Mouse (Mus musculus): Measurements from ENCODE around the gene Ankrd45. TPM values are rescaled to one million over a fixed set of nuclear protein-coding genes. Genes with fewer than 3 reads are reported as not detected.

Gene Ankrd45
- total and polyA plus RNA-seq, 3 experiments = 0.23 TPM; not detected in 2

DNA sequence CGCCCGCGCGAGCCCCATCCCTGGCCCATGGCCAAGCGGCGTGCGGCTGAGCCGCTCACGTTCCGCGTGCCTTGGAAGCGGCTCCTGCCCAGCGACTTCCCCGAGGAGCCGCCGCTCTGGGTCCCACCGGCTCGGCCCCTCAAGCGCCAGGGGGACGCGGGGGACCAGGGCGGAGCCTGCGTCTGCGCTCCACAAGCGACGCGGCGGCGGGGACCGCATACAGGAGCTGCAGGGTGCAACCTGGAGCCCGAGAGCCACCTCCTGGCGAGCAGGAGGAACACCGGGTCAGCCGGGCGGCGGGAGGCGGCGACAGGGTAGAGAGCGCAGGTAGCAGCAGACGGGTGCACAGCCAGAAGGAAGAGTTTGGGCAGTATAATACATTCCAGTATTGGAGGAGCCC is 28.2 kb downstream of the Ankrd45 start:
- H3K4me3 ChIP-seq (replicated peaks in 1 of 3; ENCODE audit: low read depth in 2 of 3, low read length in 2 of 3, poor library complexity in 1 of 3) = peak overlapping the region in 1 of 3 experiments; percentile 45
- peak overlapping the region; percentile 67 for H3K4me2 ChIP-seq (ENCODE audit: insufficient read depth, low read depth, poor library complexity, severe bottlenecking)
- peak; percentile 27 for DNase-seq (ENCODE audit: extremely low read depth)
- H3K4me1 ChIP-seq (ENCODE audit: control insufficient read depth in 1 of 2, insufficient read depth in 2 of 2) = no peaks in the 10 kb centered on the region
- dilution Hi-C loops (cut with MboI; ENCODE audit: extremely low pct_ligation_motif_present, extremely low pct_unique_long_range_greater_than_20kb, low sequenced_read_pairs) (no loop called here), in situ Hi-C loops (cut with MboI; ENCODE audit: low pct_ligation_motif_present, low pct_unique_long_range_greater_than_20kb, low sequenced_read_pairs) (no loop called here)
- H3K36me3 ChIP-seq (replicated peaks in 1 of 2; ENCODE audit: control insufficient read depth in 1 of 2, insufficient read depth in 1 of 2, low read length in 1 of 2) = no peaks in the 10 kb centered on the region
- H3K27ac ChIP-seq (ENCODE audit: insufficient read depth, low read depth) = no peak overlapping the region
- H3K9ac ChIP-seq (ENCODE audit: insufficient read depth, low read depth) = no peak overlapping the region
- H3K9me3 ChIP-seq (replicated peaks; ENCODE audit: low read length) = no peaks in the 10 kb centered on the region
- H3K79me2 ChIP-seq (replicated peaks; ENCODE audit: control insufficient read depth, extremely low read depth, insufficient read depth, poor library complexity, severe bottlenecking) = no peaks in the 10 kb centered on the region
- peaks cover 10% of the 10 kb centered on the region for H3K27me3 ChIP-seq (replicated peaks)
- TF ChIP-seq SIN3A (IDR thresholded peaks at IDR 0.05; ENCODE audit: low read length) (no peak), IRF4 (IDR thresholded peaks at IDR 0.05; ENCODE audit: low read depth, low read length) (peak; percentile 17; the same call in 1 of the 2 replicates), NRF1 (IDR thresholded peaks at IDR 0.05; ENCODE audit: low read depth, low read length) (peak; percentile 69), SMC3 (IDR thresholded peaks at IDR 0.05; ENCODE audit: low read depth, low read length) (peak; percentile 74), CTCF (conservative IDR thresholded peaks at IDR 0.05 in 1 of 2, IDR thresholded peaks at IDR 0.05 in 1 of 2; ENCODE audit: low read depth in 2 of 2, low read length in 2 of 2) (peak in 1 of 2 experiments; percentile 80; a peak in 2 of 4 replicates), RAD21 (IDR thresholded peaks at IDR 0.05; ENCODE audit: low read depth, low read length) (peak; percentile 81), E2F4 (IDR thresholded peaks at IDR 0.05; ENCODE audit: insufficient replicate concordance, low read depth, low read length) (no peak)

DNA sequence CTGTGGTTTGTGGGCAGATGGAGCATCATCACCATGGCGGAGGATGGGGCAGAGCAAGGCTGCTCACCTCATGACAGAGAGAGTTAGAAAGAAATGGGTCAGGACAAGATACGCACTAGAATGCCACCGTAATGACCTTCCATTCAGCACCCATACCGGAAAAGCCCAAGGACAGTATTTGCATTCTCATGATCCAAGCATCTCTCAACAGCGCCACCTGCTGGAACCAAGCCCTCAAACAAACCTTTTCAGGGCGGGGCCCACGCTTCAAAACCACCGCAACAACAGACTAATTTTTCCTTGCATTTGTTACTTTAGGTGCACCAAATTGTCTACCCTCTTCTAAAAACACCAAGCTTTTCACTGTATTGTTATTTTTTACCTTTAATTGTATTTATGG is 38.2 kb downstream of the Ankrd45 start:
- in situ Hi-C loops (cut with MboI; ENCODE audit: low pct_ligation_motif_present, low pct_unique_long_range_greater_than_20kb, low sequenced_read_pairs) (loop anchor here (25.0 kb wide), 2 partner anchors 243 to 318 kb away; no protein-coding TSS in a partner anchor), dilution Hi-C loops (cut with MboI; ENCODE audit: extremely low pct_ligation_motif_present, extremely low pct_unique_long_range_greater_than_20kb, low sequenced_read_pairs) (no loop called here)
- H3K4me1 ChIP-seq (ENCODE audit: control insufficient read depth in 1 of 2, insufficient read depth in 2 of 2) = peaks cover 3 to 5% of the 10 kb centered on the region in 2 experiments; a peak in 2 of 4 replicates
- H3K9ac ChIP-seq (ENCODE audit: insufficient read depth, low read depth) = no peak overlapping the region
- H3K4me3 ChIP-seq (replicated peaks in 1 of 3; ENCODE audit: low read depth in 2 of 3, low read length in 2 of 3, poor library complexity in 1 of 3) = no peak overlapping the region
- TF ChIP-seq RAD21 (IDR thresholded peaks at IDR 0.05; ENCODE audit: low read depth, low read length) (peak; percentile 26), MAX (IDR thresholded peaks at IDR 0.05; ENCODE audit: low read length) (no peak), CTCF (conservative IDR thresholded peaks at IDR 0.05 in 1 of 2, IDR thresholded peaks at IDR 0.05 in 1 of 2; ENCODE audit: low read depth in 2 of 2, low read length in 2 of 2) (peak; percentile 55 to 68), NRF1 (IDR thresholded peaks at IDR 0.05; ENCODE audit: low read depth, low read length) (no peak), JUN (IDR thresholded peaks at IDR 0.05; ENCODE audit: insufficient read depth, low read depth, low read length) (no peak), SMC3 (IDR thresholded peaks at IDR 0.05; ENCODE audit: low read depth, low read length) (peak; percentile 25)
- no peaks in the 10 kb centered on the region for H3K27me3 ChIP-seq (replicated peaks)
- no peaks in the 10 kb centered on the region for H3K79me2 ChIP-seq (replicated peaks; ENCODE audit: control insufficient read depth, extremely low read depth, insufficient read depth, poor library complexity, severe bottlenecking)
- peaks cover 4% of the 10 kb centered on the region for H3K9me3 ChIP-seq (replicated peaks; ENCODE audit: low read length)
- no peak overlapping the region for H3K27ac ChIP-seq (ENCODE audit: insufficient read depth, low read depth)
- no peak overlapping the region for H3K4me2 ChIP-seq (ENCODE audit: insufficient read depth, low read depth, poor library complexity, severe bottlenecking)
- DNase-seq (ENCODE audit: extremely low read depth) = peak; percentile 65
- no peaks in the 10 kb centered on the region for H3K36me3 ChIP-seq (replicated peaks in 1 of 2; ENCODE audit: control insufficient read depth in 1 of 2, insufficient read depth in 1 of 2, low read length in 1 of 2)

DNA sequence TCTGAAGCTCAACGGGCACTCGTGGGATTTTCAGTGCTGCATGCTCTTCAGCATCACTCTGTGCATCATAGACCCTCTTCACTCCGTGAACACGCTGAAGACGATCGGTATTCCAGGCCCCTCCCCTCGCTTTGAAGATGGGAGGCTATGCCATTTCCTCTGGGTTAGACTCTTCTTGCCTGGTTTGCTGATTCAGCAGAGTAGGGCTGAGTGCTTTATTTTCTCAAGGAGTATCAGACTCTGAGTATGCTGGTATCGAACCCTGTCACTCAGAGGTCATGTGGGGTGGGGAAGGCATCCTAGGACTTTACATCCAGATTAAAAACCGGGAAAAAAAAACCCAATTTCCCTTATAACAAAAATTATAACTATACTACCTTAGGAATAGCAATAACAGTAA is 39.9 kb downstream of the Ankrd45 start:
- peaks cover 4% of the 10 kb centered on the region for H3K9me3 ChIP-seq (replicated peaks; ENCODE audit: low read length)
- dilution Hi-C loops (cut with MboI; ENCODE audit: extremely low pct_ligation_motif_present, extremely low pct_unique_long_range_greater_than_20kb, low sequenced_read_pairs) (no loop called here), in situ Hi-C loops (cut with MboI; ENCODE audit: low pct_ligation_motif_present, low pct_unique_long_range_greater_than_20kb, low sequenced_read_pairs) (loop anchor here (25.0 kb wide), 2 partner anchors 245 to 320 kb away; no protein-coding TSS in a partner anchor)
- peaks cover 3 to 5% of the 10 kb centered on the region in 2 experiments; a peak in 2 of 4 replicates for H3K4me1 ChIP-seq (ENCODE audit: control insufficient read depth in 1 of 2, insufficient read depth in 2 of 2)
- TF ChIP-seq MAFK (IDR thresholded peaks at IDR 0.05; ENCODE audit: insufficient replicate concordance, low read length) (peak; percentile 78), ELF1 (IDR thresholded peaks at IDR 0.05; ENCODE audit: low read depth, low read length) (no peak), E2F4 (IDR thresholded peaks at IDR 0.05; ENCODE audit: insufficient replicate concordance, low read depth, low read length) (no peak), UBTF (IDR thresholded peaks at IDR 0.05; ENCODE audit: low read depth, low read length) (no peak), RCOR1 (conservative IDR thresholded peaks at IDR 0.05; ENCODE audit: low read depth, low read length) (no peak), BHLHE40 (IDR thresholded peaks at IDR 0.05; ENCODE audit: low read depth, low read length) (no peak)
- no peaks in the 10 kb centered on the region for H3K36me3 ChIP-seq (replicated peaks in 1 of 2; ENCODE audit: control insufficient read depth in 1 of 2, insufficient read depth in 1 of 2, low read length in 1 of 2)
- H3K27ac ChIP-seq (ENCODE audit: insufficient read depth, low read depth) = no peak overlapping the region
- no peak overlapping the region for H3K4me2 ChIP-seq (ENCODE audit: insufficient read depth, low read depth, poor library complexity, severe bottlenecking)
- no peaks in the 10 kb centered on the region for H3K79me2 ChIP-seq (replicated peaks; ENCODE audit: control insufficient read depth, extremely low read depth, insufficient read depth, poor library complexity, severe bottlenecking)
- H3K27me3 ChIP-seq (replicated peaks) = no peaks in the 10 kb centered on the region
- no peak overlapping the region for H3K9ac ChIP-seq (ENCODE audit: insufficient read depth, low read depth)
- DNase-seq (ENCODE audit: extremely low read depth) = no peak
- no peak overlapping the region for H3K4me3 ChIP-seq (replicated peaks in 1 of 3; ENCODE audit: low read depth in 2 of 3, low read length in 2 of 3, poor library complexity in 1 of 3)

All from CH12.LX (cell line).